Mouse (Mus musculus) hindbrain, embryonic 11.5 days (tissue): Measurements from ENCODE around the gene Uhrf1. TPM values are rescaled to one million over a fixed set of nuclear protein-coding genes. Genes with fewer than 3 reads are reported as not detected.
A peak's percentile ranks its signal among the peaks of the same experiment; 100 is the strongest.
"Not testable (repeated sequence)": the region's sequence is repeated elsewhere in the genome, so short reads cannot be mapped to it uniquely, and the experiment has no call there.

Experiments used
- ATAC-seq: fragments of 200-750 bp; cut with Nextera tagmentation; 2 replicates; pipeline ENCODE4 v1.8.0; 2017; ENCODE audit warnings: mild to moderate bottlenecking, moderate TSS enrichment, moderate library complexity; ENCODE audit not compliant: low FRiP score
- DNase-seq: peaks from one replicate; pipeline ENCODE4 v3.0.0-alpha.2; 2015; ENCODE audit warnings: low spot score
- H3K27ac ChIP-seq: fragments of 300-500 bp; sonication (generic); 2 replicates; pipeline ENCODE4 v1.5.1; 2014; ENCODE audit warnings: mild to moderate bottlenecking, low read depth, low read length
- H3K27me3 ChIP-seq: fragments of 300-500 bp; sonication (generic); 2 replicates; pipeline ENCODE4 v1.6.1; 2014; ENCODE audit warnings: mild to moderate bottlenecking, low read length, moderate library complexity, mixed read lengths; ENCODE audit not compliant: control insufficient read depth, insufficient read depth
- H3K36me3 ChIP-seq: fragments of 300-500 bp; sonication (generic); 2 replicates; pipeline ENCODE4 v1.6.1; 2014; ENCODE audit warnings: mild to moderate bottlenecking, low read length, moderate library complexity, mixed read lengths; ENCODE audit not compliant: control insufficient read depth, insufficient read depth
- H3K4me1 ChIP-seq: fragments of 300-500 bp; sonication (generic); replicated peaks from 2 replicates; pipeline ENCODE4 v1.6.1; 2014; ENCODE audit warnings: low read length, mixed read lengths; ENCODE audit not compliant: control insufficient read depth, insufficient read depth
- H3K4me2 ChIP-seq: fragments of 300-500 bp; sonication (generic); replicated peaks from 2 replicates; pipeline ENCODE4 v1.6.1; 2014; ENCODE audit warnings: mild to moderate bottlenecking, low read depth, low read length
- H3K4me3 ChIP-seq: fragments of 300-500 bp; sonication (generic); 2 replicates; pipeline ENCODE4 v1.5.1; 2014; ENCODE audit warnings: low read depth, low read length
- H3K9ac ChIP-seq: fragments of 300-500 bp; sonication (generic); 2 replicates; pipeline ENCODE4 v1.6.1; 2014; ENCODE audit warnings: low read depth, low read length
- H3K9me3 ChIP-seq: fragments of 300-500 bp; sonication (generic); 2 replicates; pipeline ENCODE4 v1.6.1; 2016; ENCODE audit warnings: low read length; ENCODE audit not compliant: control insufficient read depth
- WGBS: fragments of 180-500 bp; shearing (Covaris S2); extraction: QIAGEN DNeasy Blood & Tissue Kit; methylation state at CpG from one replicate; pipeline ENCODE4 v1.1.7; 2014; 5-methylcytosine and 5-hydroxymethylcytosine counted together
- polyA plus RNA-seq: library from polyadenylated mRNA; unstranded; fragments of >200 nt; fragmentation: Nextera tagmentation; extraction: Ambion mirVana; gene quantifications from 2 replicates; pipeline ENCODE4 v1.2.1, GENCODE M21; 2014

Gene Uhrf1
- polyA plus RNA-seq: 77.7 and 95.9 TPM in 2 replicates

GRCm38 (mm10) chr17:56303160-56303846 lies at the start of gene Uhrf1:
Gene Uhrf1, plus strand, starts transcription at chr17:56303321.
- peak; percentile 85 for DNase-seq

GRCm38 (mm10) chr17:56254695-56255094 lies 48.4 kb upstream of the Uhrf1 start:
- Histone ChIP-seq H3K4me1 (peaks cover 5% of the 10 kb centered on the region; the same call in 1 of the 2 replicates), H3K36me3 (peaks cover under 1% of the 10 kb centered on the region; the same call in 1 of the 2 replicates), H3K4me2 (no peak overlapping the region), H3K27me3 (no peaks in the 10 kb centered on the region), H3K4me3 (no peak overlapping the region), H3K9me3 (no peaks in the 10 kb centered on the region), H3K27ac (no peak overlapping the region), H3K9ac (no peak overlapping the region)
- ATAC-seq (no peak), DNase-seq (no peak)
- WGBS: 83% methylated on average over 4 of the region's 4 CpGs

More at GRCm38 (mm10) chr17:56303160-56303846, at the start of gene Uhrf1:
- Histone ChIP-seq H3K27me3 (no peaks in the 10 kb centered on the region), H3K27ac (peak within 1 kb of the TSS; percentile 82), H3K4me2 (peak within 1 kb of the TSS; percentile 95), H3K36me3 (no peaks in the 10 kb centered on the region), H3K9ac (peak within 1 kb of the TSS; percentile 79), H3K4me1 (peaks cover 15% of the 10 kb centered on the region), H3K9me3 (no peaks in the 10 kb centered on the region), H3K4me3 (peak within 1 kb of the TSS; percentile 71)
- under 1% methylated on average over 43 of the region's 43 CpGs for WGBS
- peak; percentile 73 for ATAC-seq

GRCm38 (mm10) chr17:56255429-56255828 lies 47.7 kb upstream of the Uhrf1 start:
- Histone ChIP-seq H3K9me3 (no peaks in the 10 kb centered on the region), H3K4me2 (0 out of 2 replicates have a peak overlapping the region, but pooled peaks have one; percentile 64), H3K36me3 (peaks cover 3% of the 10 kb centered on the region; the same call in 1 of the 2 replicates), H3K27me3 (no peaks in the 10 kb centered on the region), H3K4me1 (peaks cover 7% of the 10 kb centered on the region; the same call in 1 of the 2 replicates), H3K27ac (no peak overlapping the region), H3K9ac (no peak overlapping the region), H3K4me3 (no peak overlapping the region)
- DNase-seq: no peak
- WGBS: 25% methylated on average over 9 of the region's 9 CpGs
- peak; percentile 2 for ATAC-seq

GRCm38 (mm10) chr17:56255863-56256238 lies 47.3 kb upstream of the Uhrf1 start:
- Histone ChIP-seq H3K27me3 (no peaks in the 10 kb centered on the region), H3K9me3 (no peaks in the 10 kb centered on the region), H3K36me3 (peaks cover 6% of the 10 kb centered on the region; the same call in 1 of the 2 replicates), H3K27ac (peak overlapping the region; percentile 54; the same call in 1 of the 2 replicates), H3K4me2 (peak overlapping the region; percentile 64), H3K4me3 (peak overlapping the region; percentile 75), H3K9ac (peak overlapping the region; percentile 24; the same call in 1 of the 2 replicates), H3K4me1 (peaks cover 7% of the 10 kb centered on the region; the same call in 1 of the 2 replicates)
- ATAC-seq (peak; percentile 93), DNase-seq (peak; percentile 100)
- WGBS: under 1% methylated on average over 32 of the region's 32 CpGs

- Histone ChIP-seq H3K4me3 (peak within 1 kb of the TSS; percentile 75), H3K27ac (peak within 1 kb of the TSS; percentile 54; the same call in 1 of the 2 replicates), H3K4me1 (peaks cover 6% of the 10 kb centered on the region; the same call in 1 of the 2 replicates), H3K9me3 (no peaks in the 10 kb centered on the region), H3K36me3 (peaks cover 6% of the 10 kb centered on the region; the same call in 1 of the 2 replicates), H3K27me3 (no peaks in the 10 kb centered on the region), H3K4me2 (peak within 1 kb of the TSS; percentile 90), H3K9ac (peak within 1 kb of the TSS; percentile 49)
- ATAC-seq: peak; percentile 90
- under 1% methylated on average over 28 of the region's 28 CpGs for WGBS
- DNase-seq: peak; percentile 97
Observed at GRCm38 (mm10) chr17:56256239-56256881, 46.8 kb upstream of the Uhrf1 start, which contains the start of gene Fem1a. Gene Fem1a, plus strand, starts transcription at chr17:56256810.

GRCm38 (mm10) chr17:56257181-56257894 lies 45.8 kb upstream of the Uhrf1 start:
- Histone ChIP-seq H3K27ac (no peak overlapping the region), H3K4me2 (peak overlapping the region; percentile 90), H3K9me3 (no peaks in the 10 kb centered on the region), H3K9ac (peak overlapping the region; percentile 49), H3K27me3 (no peaks in the 10 kb centered on the region), H3K36me3 (peaks cover 6% of the 10 kb centered on the region; the same call in 1 of the 2 replicates), H3K4me3 (peak overlapping the region; percentile 75), H3K4me1 (peaks cover 5% of the 10 kb centered on the region; the same call in 1 of the 2 replicates)
- whole genome bisulfite sequencing: 10% methylated on average over 55 of the region's 58 CpGs
- no peak for ATAC-seq
- DNase-seq: no peak

- H3K27ac ChIP-seq, DNase-seq, H3K4me3 ChIP-seq, H3K4me2 ChIP-seq, ATAC-seq, H3K36me3 ChIP-seq, H3K4me1 ChIP-seq, H3K9me3 ChIP-seq, H3K27me3 ChIP-seq, H3K9ac ChIP-seq: not testable (repeated sequence)
- 92% methylated on average over 19 of the region's 19 CpGs for WGBS
Observed at GRCm38 (mm10) chr17:56258269-56258668, 44.9 kb upstream of the Uhrf1 start.

GRCm38 (mm10) chr17:56258812-56259211 lies 44.3 kb upstream of the Uhrf1 start:
- not testable (repeated sequence) for H3K4me3 ChIP-seq, H3K4me2 ChIP-seq, H3K9me3 ChIP-seq, H3K27ac ChIP-seq, H3K27me3 ChIP-seq, DNase-seq, H3K9ac ChIP-seq, H3K36me3 ChIP-seq, H3K4me1 ChIP-seq, ATAC-seq
- WGBS: 72% methylated on average over 2 of the region's 2 CpGs
